Mouse (Mus musculus): Measurements from ENCODE around the gene Spaca6.

GRCm38 (mm10) chr17:17840796-17841195, 13.8 kb downstream of the Spaca6 start:
- TF ChIP-seq CTCF (IDR thresholded peaks at IDR 0.05) (no peak), POLR2A (IDR thresholded peaks at IDR 0.05; ENCODE audit: insufficient read depth, low read depth, low read length) (no peak)

Measured in heart, adult 2 months (tissue).